Mouse (Mus musculus) left cerebral cortex, postnatal 36 days (tissue): Measurements from ENCODE around the gene Gm13277. TPM values are rescaled to one million over a fixed set of nuclear protein-coding genes. Genes with fewer than 3 reads are reported as not detected.

Experiments used
- total RNA-seq, 2 experiments: library from RNA; stranded (reverse); gene quantifications; 2 replicates each; pipeline ENCODE4 v1.2.3; 2021

The Gm13277 gene
- total RNA-seq, 2 experiments from 2014 or later, result not detected

Other genes starting within 250 kb of the Gm13277 start
- not detected for gene Ifna15, start 230.4 kb upstream of the Gm13277 start, total RNA-seq
- gene Ifna14, start 216.8 kb upstream of the Gm13277 start, total RNA-seq, result not detected
- not detected for gene Ifna9, start 196.2 kb upstream of the Gm13277 start, total RNA-seq
- gene Ifna12, start 185.3 kb upstream of the Gm13277 start, total RNA-seq, result not detected
- not detected for gene C87499, start 154.2 kb upstream of the Gm13277 start, total RNA-seq
- gene Ifna13, start 144.2 kb upstream of the Gm13277 start, total RNA-seq, result not detected
- gene Ifna16, start 111.7 kb upstream of the Gm13277 start, total RNA-seq, result not detected
- not detected for gene Ifna2, start 104.7 kb upstream of the Gm13277 start, total RNA-seq
- gene Ifnab, start 97.3 kb upstream of the Gm13277 start, total RNA-seq, result not detected
- 1 to 10 TPM in 1 of 2 experiments, under 1 TPM in 1; 0.66 to 1.5 TPM for gene Gm26566, start 66.8 kb upstream of the Gm13277 start, total RNA-seq
- gene Klhl9, start 66.2 kb upstream of the Gm13277 start, total RNA-seq, result 100 to 1,000 TPM in 1 of 2 experiments, 10 to 100 TPM in 1; 92.7 to 101 TPM
- gene Gm13271, start 33.8 kb upstream of the Gm13277 start, total RNA-seq, result not detected
- not detected for gene Gm13283, start 28.5 kb upstream of the Gm13277 start, total RNA-seq
- not detected for gene Gm13290, start 14.8 kb upstream of the Gm13277 start, total RNA-seq
- gene Gm13289, start 11.7 kb upstream of the Gm13277 start, total RNA-seq, result not detected
- gene Gm13272, start 8.8 kb upstream of the Gm13277 start, total RNA-seq, result not detected
- not detected for gene Ifnz, start 6.5 kb upstream of the Gm13277 start, total RNA-seq
- gene Gm13276, start 2.9 kb upstream of the Gm13277 start, total RNA-seq, result not detected
- not detected for gene Gm13278, start 2.9 kb downstream of the Gm13277 start, total RNA-seq
- gene Gm13275, start 5.9 kb downstream of the Gm13277 start, total RNA-seq, result not detected
- not detected for gene Gm13279, start 8.8 kb downstream of the Gm13277 start, total RNA-seq
- not detected for gene Gm13285, start 11.0 kb downstream of the Gm13277 start, total RNA-seq
- gene Gm13287, start 14.6 kb downstream of the Gm13277 start, total RNA-seq, result not detected
- gene Gm13288, start 16.9 kb downstream of the Gm13277 start, total RNA-seq, result not detected
- gene Ifna7, start 27.6 kb downstream of the Gm13277 start, total RNA-seq, result not detected
- not detected for gene Ifna11, start 31.3 kb downstream of the Gm13277 start, total RNA-seq
- not detected for gene Ifna6, start 38.8 kb downstream of the Gm13277 start, total RNA-seq
- not detected for gene Ifna5, start 46.9 kb downstream of the Gm13277 start, total RNA-seq
- not detected for gene Ifna4, start 53.2 kb downstream of the Gm13277 start, total RNA-seq
- gene Ifna1, start 61.5 kb downstream of the Gm13277 start, total RNA-seq, result not detected
- not detected for gene Ifne, start 91.6 kb downstream of the Gm13277 start, total RNA-seq